Mouse (Mus musculus) right cerebral cortex, adult 2 months (tissue): Measurements from ENCODE around the gene Rtel1.

Experiments
- DNase-seq, 2 experiments: peaks; one replicate each; pipeline ENCODE4 v3.0.0; 2021 to 2022; ENCODE audit warnings: low spot score in 2 of 2

Gene Rtel1

GRCm38 (mm10) chr2:181390136-181390870 is 70.8 kb downstream of the Rtel1 start:
- no peak for DNase-seq

GRCm38 (mm10) chr2:181391022-181391421 is 71.5 kb downstream of the Rtel1 start:
- DNase-seq, result no peak

DNA sequence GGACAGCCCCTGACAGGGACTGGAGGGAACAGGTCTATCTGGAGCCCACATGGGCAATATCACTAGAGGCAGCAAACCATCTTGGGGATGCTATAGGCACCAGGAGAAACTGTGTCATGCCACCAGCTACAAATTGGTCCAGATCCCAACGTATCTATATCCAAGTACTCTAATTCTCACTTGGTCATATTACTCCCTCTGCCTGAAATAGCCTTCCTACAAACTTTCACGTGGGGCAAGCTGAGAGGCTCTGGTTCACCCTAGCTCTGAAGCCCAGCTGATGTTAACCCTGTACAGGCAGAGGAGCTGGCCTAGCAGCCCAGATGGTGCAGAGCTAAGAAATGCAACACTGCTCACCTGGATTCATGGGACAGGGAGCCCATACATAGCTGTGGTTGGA is 72.0 kb downstream of the Rtel1 start:
- no peak for DNase-seq

- peak; percentile 92 to 93 for DNase-seq
Measured at GRCm38 (mm10) chr2:181392600-181393213, 73.2 kb downstream of the Rtel1 start.

DNA sequence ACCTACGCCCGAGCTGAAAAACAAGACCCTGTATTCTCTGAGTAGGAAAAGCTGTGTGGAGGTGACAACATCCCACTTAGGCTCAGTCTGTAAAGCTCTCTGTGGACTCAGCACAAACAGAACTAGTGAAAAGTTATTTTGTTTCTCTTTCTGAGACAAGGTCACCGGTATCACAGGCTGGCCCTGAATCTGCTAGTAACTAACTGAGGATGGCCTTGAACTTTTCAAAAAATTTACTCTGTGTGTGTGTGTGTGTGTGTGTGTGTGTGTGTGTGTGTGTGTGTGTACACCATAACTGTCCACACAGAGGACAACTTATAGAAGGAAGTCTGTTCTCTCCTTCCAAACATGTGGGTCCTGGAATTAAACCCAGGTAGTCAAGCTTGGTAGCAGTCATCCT is 74.5 kb downstream of the Rtel1 start:
- no peak for DNase-seq

GRCm38 (mm10) chr2:181397207-181397761 is 77.7 kb downstream of the Rtel1 start:
- no peak for DNase-seq

DNA sequence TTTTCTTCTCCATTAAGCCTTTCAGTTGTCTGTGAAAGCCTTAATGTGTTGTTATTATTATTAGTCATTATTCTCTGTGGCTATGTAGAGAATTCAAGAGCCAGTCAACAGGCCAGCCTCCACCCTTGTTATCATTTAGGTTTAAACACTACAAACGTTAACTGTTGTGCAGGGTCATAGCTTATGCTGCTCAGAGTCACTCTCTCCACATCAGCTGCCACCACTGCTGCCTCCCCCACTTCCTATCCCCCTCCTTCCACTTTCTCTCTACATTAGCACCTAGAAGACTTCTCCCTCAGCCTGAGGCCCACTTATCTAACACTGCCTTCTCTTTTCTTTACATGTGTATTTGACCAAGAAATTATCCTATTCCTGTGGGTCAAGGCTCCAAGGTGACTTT is 82.0 kb downstream of the Rtel1 start:
- no peak for DNase-seq

GRCm38 (mm10) chr2:181403722-181404121 is 84.2 kb downstream of the Rtel1 start:
- no peak for DNase-seq
